Mouse (Mus musculus) midbrain, embryonic 14.5 days (tissue): ENCODE data around the gene 0610040J01Rik. TPM values are rescaled to one million over a fixed set of nuclear protein-coding genes. Genes with fewer than 3 reads are reported as not detected.

Experiments used
- ATAC-seq: fragments of 200-750 bp; cut with Nextera tagmentation; 2 replicates; pipeline ENCODE4 v1.8.0; 2017; ENCODE audit warnings: moderate number of reproducible peaks, moderate library complexity; ENCODE audit not compliant: low FRiP score, low TSS enrichment
- DNase-seq: peaks from one replicate; pipeline ENCODE4 v3.0.0-alpha.2; 2015
- H3K27ac ChIP-seq: fragments of 300-500 bp; sonication (generic); replicated peaks from 2 replicates; pipeline ENCODE4 v1.5.1; 2014; ENCODE audit warnings: mild to moderate bottlenecking, low read depth, low read length, moderate library complexity
- H3K27me3 ChIP-seq: fragments of 300-500 bp; sonication (generic); 2 replicates; pipeline ENCODE4 v1.6.1; 2014; ENCODE audit warnings: low read length, control low read depth, mixed read lengths; ENCODE audit not compliant: control insufficient read depth, insufficient read depth
- H3K36me3 ChIP-seq: fragments of 300-500 bp; sonication (generic); 2 replicates; pipeline ENCODE4 v1.6.1; 2014; ENCODE audit warnings: low read length, control low read depth; ENCODE audit not compliant: control insufficient read depth, insufficient read depth
- H3K4me1 ChIP-seq: fragments of 300-500 bp; sonication (generic); 2 replicates; pipeline ENCODE4 v1.6.1; 2014; ENCODE audit warnings: mild to moderate bottlenecking, antibody characterized with exemption, low read length, control low read depth; ENCODE audit not compliant: control insufficient read depth, insufficient read depth
- H3K4me2 ChIP-seq: fragments of 300-500 bp; sonication (generic); 2 replicates; pipeline ENCODE4 v1.6.1; 2014; ENCODE audit warnings: mild to moderate bottlenecking, low read length, moderate library complexity
- H3K4me3 ChIP-seq: fragments of 300-500 bp; sonication (generic); replicated peaks from 2 replicates; pipeline ENCODE4 v1.5.1; 2014; ENCODE audit warnings: low read depth, low read length
- H3K9ac ChIP-seq: fragments of 300-500 bp; sonication (generic); replicated peaks from 2 replicates; pipeline ENCODE4 v1.6.1; 2014; ENCODE audit warnings: mild to moderate bottlenecking, low read length, moderate library complexity
- H3K9me3 ChIP-seq: fragments of 300-500 bp; sonication (generic); 2 replicates; pipeline ENCODE4 v1.6.1; 2016; ENCODE audit warnings: low read length, control low read depth, mixed read lengths; ENCODE audit not compliant: control insufficient read depth
- WGBS: fragments of 180-500 bp; shearing (Covaris S2); extraction: QIAGEN DNeasy Blood & Tissue Kit; methylation state at CpG from one replicate; pipeline ENCODE4 v1.1.7; 2014; 5-methylcytosine and 5-hydroxymethylcytosine counted together
- polyA plus RNA-seq: library from polyadenylated mRNA; unstranded; fragments of >200 nt; fragmentation: Nextera tagmentation; extraction: Ambion mirVana; gene quantifications from 2 replicates; pipeline ENCODE4 v1.2.1, GENCODE M21; 2014

Gene 0610040J01Rik
- polyA plus RNA-seq, 1 experiment from 2014 or later, result 1.6 TPM

- DNase-seq, result no peak
- Histone ChIP-seq H3K9me3 (no peaks in the 10 kb centered on the region), H3K4me3 (peak overlapping the region; percentile 50), H3K27me3 (peaks cover 23% of the 10 kb centered on the region), H3K4me1 (peaks cover 4% of the 10 kb centered on the region; the same call in 1 of the 2 replicates), H3K4me2 (peak overlapping the region; percentile 91), H3K9ac (peak overlapping the region; percentile 39; the same call in 1 of the 2 replicates), H3K36me3 (no peaks in the 10 kb centered on the region), H3K27ac (no peak overlapping the region)
- no peak for ATAC-seq
- under 1% methylated on average over 26 of the region's 26 CpGs for WGBS
Observed at GRCm38 (mm10) chr5:63812509-63812865, 324 bp downstream of the 0610040J01Rik start.

DNA sequence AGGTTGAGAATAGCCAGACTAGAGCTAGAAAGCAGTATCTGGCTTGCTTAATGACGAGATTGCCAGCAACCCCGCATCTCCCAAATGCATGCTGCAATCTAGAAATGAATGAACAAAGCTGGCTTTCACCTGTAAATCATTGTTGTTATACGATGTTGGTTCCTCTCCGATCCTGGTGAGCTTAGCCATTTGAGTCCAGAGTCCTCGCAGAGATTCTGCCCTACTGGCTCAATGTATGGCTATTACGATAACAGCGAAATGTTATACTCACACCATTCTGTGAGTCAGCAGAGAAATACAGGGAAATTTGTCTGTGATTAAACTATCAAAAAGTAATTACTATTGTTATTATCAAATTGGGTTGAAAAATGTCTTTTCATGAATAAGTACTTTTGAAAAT, 4.5 kb downstream of the 0610040J01Rik start:
- Histone ChIP-seq H3K27me3 (peaks cover 22% of the 10 kb centered on the region), H3K27ac (no peak overlapping the region), H3K36me3 (no peaks in the 10 kb centered on the region), H3K9ac (no peak overlapping the region), H3K4me3 (no peak overlapping the region), H3K4me1 (peaks cover 4% of the 10 kb centered on the region; the same call in 1 of the 2 replicates), H3K4me2 (no peak overlapping the region), H3K9me3 (no peaks in the 10 kb centered on the region)
- DNase-seq, result no peak
- WGBS, result 96% methylated on average over 7 of the region's 7 CpGs
- ATAC-seq, result no peak

DNA sequence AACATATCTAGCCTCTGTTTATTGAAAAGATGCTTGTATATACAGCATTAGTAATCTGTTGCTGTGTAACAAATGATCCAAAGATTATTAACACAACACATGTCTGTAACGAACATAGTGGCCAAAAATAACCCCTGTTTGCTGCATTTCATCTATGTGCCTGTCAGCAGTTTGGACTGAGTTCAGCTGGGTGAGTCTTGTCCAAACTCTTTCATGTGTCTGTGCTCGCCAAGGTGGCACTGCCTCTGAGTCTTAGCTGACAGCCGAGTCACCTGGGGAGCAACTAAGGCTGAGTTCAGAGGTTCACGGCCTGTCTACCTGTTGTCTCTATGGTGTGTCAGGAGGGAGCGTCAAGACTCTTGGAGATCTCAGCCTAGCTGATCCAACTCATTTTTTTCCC, 5.1 kb downstream of the 0610040J01Rik start:
- H3K27ac ChIP-seq, result no peak overlapping the region
- H3K27me3 ChIP-seq, result peaks cover 17% of the 10 kb centered on the region
- ATAC-seq (no peak), DNase-seq (no peak)
- no peak overlapping the region for H3K4me3 ChIP-seq
- no peaks in the 10 kb centered on the region for H3K9me3 ChIP-seq
- H3K9ac ChIP-seq, result no peak overlapping the region
- H3K4me1 ChIP-seq, result peaks cover 3% of the 10 kb centered on the region; the same call in 1 of the 2 replicates
- WGBS, result 85% methylated on average over 5 of the region's 5 CpGs
- no peaks in the 10 kb centered on the region for H3K36me3 ChIP-seq
- H3K4me2 ChIP-seq, result no peak overlapping the region

GRCm38 (mm10) chr5:63818975-63819374, 6.8 kb downstream of the 0610040J01Rik start:
- H3K36me3 ChIP-seq, result no peaks in the 10 kb centered on the region
- no peak overlapping the region for H3K9ac ChIP-seq
- H3K4me2 ChIP-seq, result no peak overlapping the region
- no peak overlapping the region for H3K27ac ChIP-seq
- H3K4me1 ChIP-seq, result no peaks in the 10 kb centered on the region
- H3K9me3 ChIP-seq, result no peaks in the 10 kb centered on the region
- ATAC-seq (no peak), DNase-seq (no peak)
- 61% methylated on average over 4 of the region's 4 CpGs for WGBS
- H3K4me3 ChIP-seq, result no peak overlapping the region
- H3K27me3 ChIP-seq, result peaks cover 4% of the 10 kb centered on the region; the same call in 1 of the 2 replicates

DNA sequence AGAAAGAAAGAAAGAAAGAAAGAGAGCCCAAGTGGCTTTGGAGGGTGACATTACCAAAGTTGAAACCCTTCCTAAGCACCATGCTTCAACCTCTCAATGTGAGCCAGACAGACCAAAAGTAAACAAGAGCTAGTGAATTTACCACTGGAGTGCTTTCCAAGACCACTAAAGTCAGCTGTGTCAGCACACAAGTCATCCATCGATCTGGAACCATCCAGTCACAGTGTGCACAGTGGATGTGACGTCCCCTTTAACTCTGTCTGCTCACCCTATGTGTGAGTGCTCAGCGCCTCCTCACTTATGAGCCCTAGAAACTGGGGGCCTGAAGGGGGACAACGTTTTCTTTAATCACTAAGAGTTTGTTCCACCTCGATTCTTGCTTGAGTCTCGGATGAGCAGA, 7.4 kb downstream of the 0610040J01Rik start:
- ATAC-seq, result no peak
- 83% methylated on average over 6 of the region's 6 CpGs for WGBS

GRCm38 (mm10) chr5:63821176-63821575, 9.0 kb downstream of the 0610040J01Rik start:
- DNase-seq (no peak), ATAC-seq (no peak)
- Histone ChIP-seq H3K36me3 (no peaks in the 10 kb centered on the region), H3K27me3 (no peaks in the 10 kb centered on the region), H3K4me3 (no peak overlapping the region), H3K9ac (no peak overlapping the region), H3K9me3 (no peaks in the 10 kb centered on the region), H3K4me2 (no peak overlapping the region), H3K4me1 (no peaks in the 10 kb centered on the region), H3K27ac (no peak overlapping the region)
- WGBS, result 87% methylated on average over 5 of the region's 5 CpGs

More for the DNA sequence above, 7.4 kb downstream of the 0610040J01Rik start:
- no peak overlapping the region for H3K4me2 ChIP-seq
- no peaks in the 10 kb centered on the region for H3K4me1 ChIP-seq
- no peak overlapping the region for H3K4me3 ChIP-seq
- no peak overlapping the region for H3K9ac ChIP-seq
- no peaks in the 10 kb centered on the region for H3K27me3 ChIP-seq
- H3K27ac ChIP-seq, result no peak overlapping the region
- H3K36me3 ChIP-seq, result no peaks in the 10 kb centered on the region
- H3K9me3 ChIP-seq, result no peaks in the 10 kb centered on the region
- no peak for DNase-seq

GRCm38 (mm10) chr5:63821860-63822259, 9.7 kb downstream of the 0610040J01Rik start:
- ATAC-seq (no peak), DNase-seq (no peak)
- Histone ChIP-seq H3K4me1 (no peaks in the 10 kb centered on the region), H3K9ac (no peak overlapping the region), H3K27ac (no peak overlapping the region), H3K9me3 (no peaks in the 10 kb centered on the region), H3K27me3 (no peaks in the 10 kb centered on the region), H3K4me2 (no peak overlapping the region), H3K36me3 (no peaks in the 10 kb centered on the region), H3K4me3 (no peak overlapping the region)
- 75% methylated on average over 8 of the region's 8 CpGs for WGBS

- no peak overlapping the region for H3K9ac ChIP-seq
- DNase-seq (no peak), ATAC-seq (no peak)
- no peak overlapping the region for H3K4me2 ChIP-seq
- H3K9me3 ChIP-seq, result no peaks in the 10 kb centered on the region
- H3K4me3 ChIP-seq, result no peak overlapping the region
- 79% methylated on average over 10 of the region's 10 CpGs for WGBS
- H3K27ac ChIP-seq, result no peak overlapping the region
- H3K36me3 ChIP-seq, result no peaks in the 10 kb centered on the region
- no peaks in the 10 kb centered on the region for H3K4me1 ChIP-seq
- H3K27me3 ChIP-seq, result no peaks in the 10 kb centered on the region
Observed at GRCm38 (mm10) chr5:63823362-63824332, 11.5 kb downstream of the 0610040J01Rik start.
